Mouse (Mus musculus) heart, embryonic 14.5 days (tissue): Measurements from ENCODE around the gene Glod5. TPM values are rescaled to one million over a fixed set of nuclear protein-coding genes. Genes with fewer than 3 reads are reported as not detected.

Experiments used
- ATAC-seq: fragments of 200-750 bp; cut with Nextera tagmentation; 2 replicates; pipeline ENCODE4 v1.8.0; 2017; ENCODE audit warnings: low read depth, moderate TSS enrichment; ENCODE audit not compliant: insufficient number of reproducible peaks, insufficient read depth, low FRiP score
- H3K27ac ChIP-seq, 2 experiments: fragments of 200-500 bp in 1 of 2; fragments of 300-500 bp in 1 of 2; sonication (generic) in 1 of 2; replicated peaks in 1 of 2; 2 replicates each; pipeline ENCODE4 v1.5.1; 2012 to 2014; ENCODE audit warnings: low read depth in 2 of 2, low read length in 2 of 2, control low read depth in 1 of 2, mild to moderate bottlenecking in 1 of 2, mixed read lengths in 1 of 2; ENCODE audit not compliant: control insufficient read depth in 1 of 2, insufficient read depth in 1 of 2
- H3K27me3 ChIP-seq: fragments of 300-500 bp; sonication (generic); 2 replicates; pipeline ENCODE4 v1.6.1; 2014; ENCODE audit warnings: mild to moderate bottlenecking, low read length, control low read depth; ENCODE audit not compliant: control insufficient read depth, insufficient read depth
- H3K36me3 ChIP-seq: fragments of 300-500 bp; sonication (generic); 2 replicates; pipeline ENCODE4 v1.6.1; 2014; ENCODE audit warnings: mild to moderate bottlenecking, control low read depth, low read length, mixed read lengths; ENCODE audit not compliant: control insufficient read depth, insufficient read depth
- H3K4me1 ChIP-seq, 2 experiments: fragments of 200-500 bp in 1 of 2; fragments of 300-500 bp in 1 of 2; sonication (generic) in 1 of 2; 2 replicates each; pipeline ENCODE4 v1.6.1; 2012 to 2014; ENCODE audit warnings: low read length in 2 of 2, control low read depth in 1 of 2, mixed read lengths in 1 of 2; ENCODE audit not compliant: control insufficient read depth in 2 of 2, insufficient read depth in 2 of 2
- H3K4me2 ChIP-seq: fragments of 300-500 bp; sonication (generic); 2 replicates; pipeline ENCODE4 v1.6.1; 2014; ENCODE audit warnings: mild to moderate bottlenecking, low read length
- H3K4me3 ChIP-seq, 2 experiments: fragments of 200-500 bp in 1 of 2; fragments of 300-500 bp in 1 of 2; sonication (generic) in 1 of 2; 2 replicates each; pipeline ENCODE4 v1.5.1; 2012 to 2014; ENCODE audit warnings: low read length in 2 of 2, mild to moderate bottlenecking in 2 of 2, control low read depth in 1 of 2, low read depth in 1 of 2, moderate library complexity in 1 of 2; ENCODE audit not compliant: control insufficient read depth in 1 of 2, insufficient read depth in 1 of 2
- H3K9ac ChIP-seq: fragments of 300-500 bp; sonication (generic); 2 replicates; pipeline ENCODE4 v1.6.1; 2014; ENCODE audit warnings: mild to moderate bottlenecking, low read length
- H3K9me3 ChIP-seq: fragments of 300-500 bp; sonication (generic); 2 replicates; pipeline ENCODE4 v1.6.1; 2016; ENCODE audit warnings: low read length, control low read depth; ENCODE audit not compliant: control insufficient read depth
- WGBS: fragments of 180-500 bp; shearing (Covaris S2); extraction: QIAGEN DNeasy Blood & Tissue Kit; methylation state at CpG from one replicate; pipeline ENCODE4 v1.1.7; 2014; 5-methylcytosine and 5-hydroxymethylcytosine counted together
- polyA plus RNA-seq: library from polyadenylated mRNA; unstranded; fragments of >200 nt; fragmentation: Nextera tagmentation; extraction: Ambion mirVana; gene quantifications from 2 replicates; pipeline ENCODE4 v1.2.1, GENCODE M21; 2014

The Glod5 gene
- polyA plus RNA-seq, 1 experiment from 2014 or later = not detected

GRCm38 (mm10) chrX:8000546-8001192 is 17.6 kb downstream of the Glod5 start:
- no peak overlapping the region for H3K27ac ChIP-seq
- H3K9me3 ChIP-seq = no peaks in the 10 kb centered on the region
- H3K4me3 ChIP-seq = no peak overlapping the region
- ATAC-seq = no peak
- no peak overlapping the region for H3K9ac ChIP-seq
- 77% methylated on average over 3 of the region's 3 CpGs for WGBS
- no peak overlapping the region for H3K4me2 ChIP-seq
- no peaks in the 10 kb centered on the region; a peak in 1 of 4 replicates for H3K4me1 ChIP-seq
- no peaks in the 10 kb centered on the region for H3K27me3 ChIP-seq
- no peaks in the 10 kb centered on the region for H3K36me3 ChIP-seq

- H3K4me1 ChIP-seq = no peaks in the 10 kb centered on the region; a peak in 1 of 4 replicates
- no peak overlapping the region for H3K9ac ChIP-seq
- no peaks in the 10 kb centered on the region for H3K36me3 ChIP-seq
- no peaks in the 10 kb centered on the region for H3K27me3 ChIP-seq
- no peak for ATAC-seq
- no peaks in the 10 kb centered on the region for H3K9me3 ChIP-seq
- no peak overlapping the region for H3K27ac ChIP-seq
- WGBS = 50% methylated on average over 10 of the region's 10 CpGs
- H3K4me2 ChIP-seq = no peak overlapping the region
- H3K4me3 ChIP-seq = no peak overlapping the region
Observed at GRCm38 (mm10) chrX:7993068-7993735, 25.1 kb downstream of the Glod5 start.

DNA sequence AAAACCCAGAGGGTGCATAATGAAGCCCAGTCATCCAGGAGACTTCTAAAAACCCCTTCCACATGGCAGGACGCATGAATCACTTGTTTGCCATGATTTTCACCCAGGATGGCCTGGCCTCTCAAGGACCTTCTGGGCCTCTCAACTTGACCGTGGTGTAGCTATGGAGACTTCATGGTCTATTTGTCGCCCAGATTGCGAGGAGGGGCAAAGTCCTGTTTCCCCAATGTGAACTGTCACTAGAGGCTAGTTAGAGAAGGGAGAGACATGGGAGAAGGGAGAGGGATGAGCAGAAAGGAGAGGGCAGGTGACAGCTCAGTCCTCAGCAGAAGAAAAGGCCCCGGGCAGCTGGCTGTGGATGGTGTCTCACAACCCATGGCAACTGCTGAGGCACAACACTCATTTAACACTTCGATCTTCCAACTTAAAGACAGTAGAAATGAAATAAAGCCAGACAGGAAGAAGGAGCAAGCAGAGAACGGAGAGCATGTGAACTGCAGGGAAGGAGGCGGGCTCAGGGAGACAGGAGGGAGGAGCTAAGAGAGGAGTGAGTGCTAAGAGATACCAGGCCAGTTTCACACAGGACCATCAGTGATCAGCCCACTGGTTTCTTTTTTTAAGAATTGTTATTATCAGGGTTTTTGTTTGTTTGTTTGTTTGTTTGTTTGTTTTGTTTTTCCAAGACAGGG is 25.8 kb downstream of the Glod5 start:
- no peaks in the 10 kb centered on the region for H3K27me3 ChIP-seq
- H3K9me3 ChIP-seq = no peaks in the 10 kb centered on the region
- H3K27ac ChIP-seq = no peak overlapping the region
- H3K4me2 ChIP-seq = no peak overlapping the region
- 53% methylated on average over 8 of the region's 8 CpGs for WGBS
- no peak for ATAC-seq
- no peak overlapping the region for H3K9ac ChIP-seq
- H3K4me3 ChIP-seq = no peak overlapping the region
- H3K36me3 ChIP-seq = no peaks in the 10 kb centered on the region
- no peaks in the 10 kb centered on the region; a peak in 1 of 4 replicates for H3K4me1 ChIP-seq

DNA sequence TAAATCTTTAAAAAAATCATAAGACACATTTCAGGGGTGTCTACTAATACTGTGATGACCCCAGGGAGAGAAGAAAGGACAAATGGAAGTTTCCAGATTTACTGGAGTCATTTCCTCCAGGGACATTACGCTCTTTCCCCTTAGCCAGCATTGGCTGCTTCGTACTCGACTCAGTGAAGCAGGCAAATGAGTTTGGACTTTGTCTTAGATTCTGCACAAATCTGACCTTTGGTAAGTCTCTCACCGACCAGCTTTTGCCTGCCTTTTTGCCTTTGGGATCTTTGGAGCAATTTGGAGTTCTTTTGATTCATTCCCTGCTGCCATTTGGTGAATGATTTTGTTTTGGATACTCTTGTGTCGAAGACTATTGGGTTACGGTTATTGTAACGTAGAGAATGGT is 36.9 kb downstream of the Glod5 start:
- WGBS = 83% methylated on average over 7 of the region's 7 CpGs

GRCm38 (mm10) chrX:7977892-7978291 is 40.4 kb downstream of the Glod5 start, which contains the start of gene Gata1:
Gene Gata1, minus strand, starts transcription at chrX:7978071.
- no peak for ATAC-seq
- no peaks in the 10 kb centered on the region for H3K27me3 ChIP-seq
- WGBS = 82% methylated on average over 11 of the region's 11 CpGs

More for the DNA sequence above, 36.9 kb downstream of the Glod5 start:
- no peak overlapping the region for H3K4me2 ChIP-seq
- no peak overlapping the region for H3K9ac ChIP-seq
- H3K27me3 ChIP-seq = no peaks in the 10 kb centered on the region
- no peak overlapping the region for H3K27ac ChIP-seq
- H3K36me3 ChIP-seq = no peaks in the 10 kb centered on the region
- H3K9me3 ChIP-seq = no peaks in the 10 kb centered on the region
- H3K4me1 ChIP-seq = no peaks in the 10 kb centered on the region
- no peak for ATAC-seq
- no peak overlapping the region for H3K4me3 ChIP-seq

DNA sequence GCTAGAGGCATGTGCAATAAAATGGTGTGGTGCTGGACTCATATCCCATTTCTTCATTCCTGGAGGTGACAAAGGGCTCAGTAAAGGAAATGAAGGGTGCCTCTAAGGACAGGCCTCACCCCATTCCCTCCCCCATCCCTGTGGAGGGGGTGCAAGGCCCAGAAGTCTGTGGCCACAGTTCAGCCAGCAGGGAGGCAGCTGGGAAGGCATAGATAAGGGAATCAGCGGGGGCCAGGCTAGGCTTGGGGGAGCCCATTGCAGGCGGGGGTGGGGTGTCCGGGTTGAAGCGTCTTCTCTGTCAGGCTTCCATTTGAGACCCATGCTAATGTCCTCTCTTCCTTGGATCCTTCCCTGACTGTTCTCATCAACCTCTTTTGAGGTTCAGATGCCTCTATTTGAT is 47.0 kb downstream of the Glod5 start:
- no peak for ATAC-seq
- no peaks in the 10 kb centered on the region for H3K4me1 ChIP-seq
- H3K36me3 ChIP-seq = no peaks in the 10 kb centered on the region
- no peak overlapping the region for H3K4me3 ChIP-seq
- H3K4me2 ChIP-seq = no peak overlapping the region
- no peak overlapping the region for H3K27ac ChIP-seq
- H3K27me3 ChIP-seq = no peaks in the 10 kb centered on the region
- H3K9me3 ChIP-seq = no peaks in the 10 kb centered on the region
- 36% methylated on average over 4 of the region's 4 CpGs for WGBS
- H3K9ac ChIP-seq = no peak overlapping the region

More at GRCm38 (mm10) chrX:7977892-7978291, 40.4 kb downstream of the Glod5 start, which contains the start of gene Gata1:
- H3K36me3 ChIP-seq = no peaks in the 10 kb centered on the region
- H3K4me2 ChIP-seq = no peak within 1 kb of the TSS
- H3K9ac ChIP-seq = no peak within 1 kb of the TSS
- H3K9me3 ChIP-seq = no peaks in the 10 kb centered on the region
- H3K27ac ChIP-seq = no peak within 1 kb of the TSS
- no peak within 1 kb of the TSS for H3K4me3 ChIP-seq
- no peaks in the 10 kb centered on the region for H3K4me1 ChIP-seq

GRCm38 (mm10) chrX:7968899-7969298 is 49.4 kb downstream of the Glod5 start:
- WGBS = 75% methylated on average over 3 of the region's 3 CpGs
- Histone ChIP-seq H3K4me3 (no peak overlapping the region), H3K4me1 (no peaks in the 10 kb centered on the region), H3K4me2 (no peak overlapping the region), H3K27ac (no peak overlapping the region), H3K9ac (no peak overlapping the region), H3K36me3 (no peaks in the 10 kb centered on the region), H3K27me3 (no peaks in the 10 kb centered on the region), H3K9me3 (no peaks in the 10 kb centered on the region)
- no peak for ATAC-seq
